Mouse (Mus musculus): ENCODE measurements around the gene Brca1. TPM values are rescaled to one million over a fixed set of nuclear protein-coding genes. Genes with fewer than 3 reads are reported as not detected.
"Not testable (repeated sequence)": the region's sequence is repeated elsewhere in the genome, so short reads cannot be mapped to it uniquely, and the experiment has no call there.

Gene Brca1
- polyA plus RNA-seq, 1 experiment, result 0.67 TPM

DNA sequence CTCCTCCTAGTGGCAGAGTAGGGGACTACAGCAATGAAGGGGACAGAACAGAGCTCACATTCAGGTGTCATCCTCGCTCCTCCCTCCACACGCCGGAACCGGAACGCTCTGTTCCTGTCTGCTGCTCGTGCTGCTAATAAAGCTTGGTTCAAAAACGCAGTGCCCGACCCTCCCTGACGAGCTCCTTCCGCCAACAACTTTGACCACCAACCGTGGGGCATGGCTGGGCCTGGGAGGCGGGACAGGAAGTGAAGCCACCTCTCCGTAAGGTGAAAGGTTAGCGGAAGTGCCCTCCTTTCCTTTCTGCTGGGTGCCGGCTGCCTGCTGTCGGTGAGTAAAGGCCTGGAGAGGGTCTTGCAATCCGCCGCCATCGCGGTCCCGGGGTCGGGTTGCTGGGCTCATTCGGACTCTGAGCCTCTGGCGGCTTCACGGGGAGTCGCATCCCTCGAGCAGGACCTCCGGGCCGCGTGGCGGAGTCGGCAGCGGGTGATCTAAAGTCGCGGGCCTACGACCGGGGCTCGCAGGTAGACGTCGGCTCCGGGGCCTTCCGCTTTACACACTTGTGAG lies 109.5 kb downstream of the Brca1 start, which contains the start of gene Rpl27:
Gene Rpl27 (plus strand): TSS at position 172 of the 567 bp plus-strand sequence.
- Histone ChIP-seq H3K27ac (ENCODE audit: insufficient read depth, low read length) (no peak within 1 kb of the TSS), H3K4me1 (ENCODE audit: control insufficient read depth, insufficient read depth, low read length) (no peaks in the 10 kb centered on the region), H3K4me3 (replicated peaks; ENCODE audit: insufficient read depth, low read depth, low read length) (peak within 1 kb of the TSS; percentile 61), H3K27me3 (ENCODE audit: control insufficient read depth, insufficient read depth, low read length) (no peaks in the 10 kb centered on the region)
- DNase-seq, result peak; percentile 98 to 99
- WGBS, result under 1% methylated on average over 42 of the region's 42 CpGs
- TF ChIP-seq POLR2A (IDR thresholded peaks at IDR 0.05; ENCODE audit: borderline replicate concordance, insufficient read depth, low read length) (peak; percentile 82), CTCF (IDR thresholded peaks at IDR 0.05; ENCODE audit: borderline replicate concordance, insufficient read depth, low read depth, low read length) (peak; percentile 84)

GRCm38 (mm10) chr11:101441450-101442126 lies 110.2 kb downstream of the Brca1 start:
- peak overlapping the region; percentile 18 for H3K4me3 ChIP-seq (replicated peaks; ENCODE audit: insufficient read depth, low read depth, low read length)
- H3K4me1 ChIP-seq (ENCODE audit: control insufficient read depth, insufficient read depth, low read length); H3K27me3 ChIP-seq (ENCODE audit: control insufficient read depth, insufficient read depth, low read length); H3K27ac ChIP-seq (ENCODE audit: insufficient read depth, low read length); DNase-seq: not testable (repeated sequence)
- 35% methylated on average over 15 of the region's 15 CpGs for WGBS

Other genes starting within 250 kb of the Brca1 start
- 122 and 132 TPM in 2 replicates for gene Becn1, start 249.7 kb downstream of the Brca1 start, polyA plus RNA-seq (2012; rRNA removed)
- 98.4 and 100 TPM in 2 replicates for gene Psme3, start 235.7 kb downstream of the Brca1 start, polyA plus RNA-seq (2012; rRNA removed)
- 2.9 and 3.0 TPM in 2 replicates for gene Aoc2, start 226.9 kb downstream of the Brca1 start, polyA plus RNA-seq (2012; rRNA removed)
- 0.75 and 0.76 TPM in 2 replicates for gene Aoc3, start 221.3 kb downstream of the Brca1 start, polyA plus RNA-seq (2012; rRNA removed)
- 0.08 TPM in 1 of 2 replicates, not detected in the other for gene G6pc, start 184.4 kb downstream of the Brca1 start, polyA plus RNA-seq (2012; rRNA removed)
- 53.2 and 55.3 TPM in 2 replicates for gene Aarsd1, start 134.3 kb downstream of the Brca1 start, polyA plus RNA-seq (2012; rRNA removed)
- 2.9 and 3.1 TPM in 2 replicates for gene Gm27029, start 127.2 kb downstream of the Brca1 start, polyA plus RNA-seq (2012; rRNA removed)
- 31.8 and 32.0 TPM in 2 replicates for gene Rundc1, start 126.9 kb downstream of the Brca1 start, polyA plus RNA-seq (2012; rRNA removed)
- gene Ptges3l, start 126.6 kb downstream of the Brca1 start, polyA plus RNA-seq (2012; rRNA removed), result 1.2 and 1.8 TPM in 2 replicates
- gene Rpl27, start 109.7 kb downstream of the Brca1 start, polyA plus RNA-seq (2012; rRNA removed), result 400 and 422 TPM in 2 replicates
- 6.2 and 6.3 TPM in 2 replicates for gene Ifi35, start 103.5 kb downstream of the Brca1 start, polyA plus RNA-seq (2012; rRNA removed)
- 216 and 275 TPM in 2 replicates for gene Rnd2, start 87.0 kb downstream of the Brca1 start, polyA plus RNA-seq (2012; rRNA removed)
- gene Vat1, start 85.7 kb downstream of the Brca1 start, polyA plus RNA-seq (2012; rRNA removed), result 44.6 and 49.2 TPM in 2 replicates
- 137 and 147 TPM in 2 replicates for gene Nbr1, start 194 bp upstream of the Brca1 start, polyA plus RNA-seq (2012; rRNA removed)
- gene Tmem106a, start 30.3 kb upstream of the Brca1 start, polyA plus RNA-seq (2012; rRNA removed), result 1.6 and 2.0 TPM in 2 replicates
- gene Gm11634, start 47.3 kb upstream of the Brca1 start, polyA plus RNA-seq (2012; rRNA removed), result not detected in 2 replicates
- gene Rdm1, start 75.2 kb upstream of the Brca1 start, polyA plus RNA-seq (2012; rRNA removed), result 13.7 and 13.9 TPM in 2 replicates
- 14.5 and 16.6 TPM in 2 replicates for gene Arl4d, start 113.6 kb upstream of the Brca1 start, polyA plus RNA-seq (2012; rRNA removed)
- 27.4 and 28.9 TPM in 2 replicates for gene Dhx8, start 181.0 kb upstream of the Brca1 start, polyA plus RNA-seq (2012; rRNA removed)
- gene Etv4, start 233.4 kb upstream of the Brca1 start, polyA plus RNA-seq (2012; rRNA removed), result 26.9 and 27.0 TPM in 2 replicates

Data from cerebellum, adult 2 months (tissue).